Mouse (Mus musculus) bone marrow macrophage, adult 2 months (primary cell): ENCODE results near the gene Rnase13. TPM values are rescaled to one million over a fixed set of nuclear protein-coding genes. Genes with fewer than 3 reads are reported as not detected.

Source experiments
- H3K27ac ChIP-seq: 2 replicates; pipeline ENCODE4 v1.5.1; 2012; ENCODE audit warnings: low read depth, low read length; ENCODE audit not compliant: insufficient read depth
- H3K4me1 ChIP-seq: 2 replicates; pipeline ENCODE4 v1.6.1; 2012; ENCODE audit warnings: low read length; ENCODE audit not compliant: control insufficient read depth, insufficient read depth
- H3K4me3 ChIP-seq: 2 replicates; pipeline ENCODE4 v1.5.1; 2012; ENCODE audit warnings: mild to moderate bottlenecking, low read length, moderate library complexity; ENCODE audit not compliant: insufficient read depth
- CTCF ChIP-seq: IDR thresholded peaks from 2 replicates; pipeline ENCODE4 v1.5.1; 2012; ENCODE audit warnings: low read depth, mild to moderate bottlenecking, low read length, moderate library complexity
- POLR2A ChIP-seq: IDR thresholded peaks from 2 replicates; pipeline ENCODE4 v1.6.1; 2012; ENCODE audit warnings: mild to moderate bottlenecking, low read depth, low read length, borderline replicate concordance
- polyA plus RNA-seq: library from polyadenylated mRNA; stranded (reverse); fragments of >200 nt; gene quantifications from 2 replicates; pipeline ENCODE4 v1.2.4, GENCODE M21; 2012; ENCODE audit not compliant: missing spikeins, insufficient read depth, insufficient read length

Gene Rnase13
- polyA plus RNA-seq, 1 experiment = not detected

DNA sequence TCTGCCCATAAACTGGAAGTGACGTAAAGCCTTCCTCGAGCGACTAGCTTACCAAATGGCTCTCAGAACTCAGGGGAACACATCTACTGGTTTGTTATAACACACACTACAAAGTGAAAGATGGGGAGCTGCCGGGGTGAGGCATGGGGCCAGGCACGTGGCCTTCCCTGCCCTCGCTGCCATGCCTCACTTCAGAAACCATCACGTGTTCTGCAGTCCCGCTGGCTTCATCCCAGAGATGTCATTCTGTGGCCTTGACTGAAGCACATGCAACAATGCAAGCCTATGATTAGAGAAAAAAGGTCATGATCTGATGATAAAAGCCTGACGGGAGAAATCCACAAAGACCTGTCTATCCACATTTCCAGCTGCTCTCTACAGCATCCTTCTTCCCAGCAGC is 50.8 kb downstream of the Rnase13 start:
- Histone ChIP-seq H3K4me1 (0 out of 2 replicates have a peak, but pooled peaks cover 2% of the 10 kb centered on the region), H3K27ac (no peak overlapping the region), H3K4me3 (no peak overlapping the region)
- TF ChIP-seq CTCF (no peak), POLR2A (no peak)

Other genes starting within 250 kb of the Rnase13 start
- not detected in 2 replicates for gene Gm17079, start 227.3 kb downstream of the Rnase13 start, polyA plus RNA-seq
- gene Gm5800, start 205.6 kb downstream of the Rnase13 start, polyA plus RNA-seq = not detected in 2 replicates
- not detected in 2 replicates for gene Ang4, start 149.2 kb downstream of the Rnase13 start, polyA plus RNA-seq
- not detected in 2 replicates for gene AY358078, start 122.7 kb downstream of the Rnase13 start, polyA plus RNA-seq
- not detected in 2 replicates for gene Ear6, start 69.1 kb downstream of the Rnase13 start, polyA plus RNA-seq
- 18.6 and 19.4 TPM in 2 replicates for gene Mettl17, start 37.9 kb downstream of the Rnase13 start, polyA plus RNA-seq
- gene Slc39a2, start 29.9 kb downstream of the Rnase13 start, polyA plus RNA-seq = 0.44 and 1.2 TPM in 2 replicates
- 0.91 and 2.5 TPM in 2 replicates for gene Ndrg2, start 8.6 kb downstream of the Rnase13 start, polyA plus RNA-seq
- not detected in 2 replicates for gene Tppp2, start 4.3 kb downstream of the Rnase13 start, polyA plus RNA-seq
- gene Arhgef40, start 61.9 kb upstream of the Rnase13 start, polyA plus RNA-seq = 4.3 and 5.8 TPM in 2 replicates
- gene Tmem253, start 92.9 kb upstream of the Rnase13 start, polyA plus RNA-seq = not detected in 2 replicates
- gene Zfp219, start 98.0 kb upstream of the Rnase13 start, polyA plus RNA-seq = 31.2 and 43.5 TPM in 2 replicates
- not detected in 2 replicates for gene Olfr221, start 119.7 kb upstream of the Rnase13 start, polyA plus RNA-seq
- 237 and 270 TPM in 2 replicates for gene Hnrnpc, start 181.3 kb upstream of the Rnase13 start, polyA plus RNA-seq
- gene Rpgrip1, start 187.9 kb upstream of the Rnase13 start, polyA plus RNA-seq = 1.7 and 3.4 TPM in 2 replicates